Mouse (Mus musculus) hindbrain, postnatal 0 days (tissue): Measurements from ENCODE around the gene Mecom. TPM values are rescaled to one million over a fixed set of nuclear protein-coding genes. Genes with fewer than 3 reads are reported as not detected.

Experiments
- ATAC-seq: fragments of 200-750 bp; cut with Nextera tagmentation; 2 replicates; pipeline ENCODE4 v1.8.0; 2017; ENCODE audit warnings: mild to moderate bottlenecking, moderate TSS enrichment, moderate library complexity
- DNase-seq: peaks from one replicate; pipeline ENCODE4 v3.0.0-alpha.2; 2015; ENCODE audit warnings: low spot score
- H3K27ac ChIP-seq: fragments of 300-500 bp; sonication (generic); 2 replicates; pipeline ENCODE4 v1.5.1; 2014; ENCODE audit warnings: mild to moderate bottlenecking
- H3K27me3 ChIP-seq: fragments of 300-500 bp; sonication (generic); 2 replicates; pipeline ENCODE4 v1.6.1; 2014; ENCODE audit warnings: low read length, mixed read lengths; ENCODE audit not compliant: insufficient read depth
- H3K36me3 ChIP-seq: fragments of 300-500 bp; sonication (generic); 2 replicates; pipeline ENCODE4 v1.6.1; 2014; ENCODE audit warnings: low read length, mixed read lengths; ENCODE audit not compliant: insufficient read depth
- H3K4me1 ChIP-seq: fragments of 300-500 bp; sonication (generic); 2 replicates; pipeline ENCODE4 v1.6.1; 2014; ENCODE audit warnings: antibody characterized with exemption, low read length, mixed read lengths; ENCODE audit not compliant: insufficient read depth
- H3K4me2 ChIP-seq: fragments of 300-500 bp; sonication (generic); 2 replicates; pipeline ENCODE4 v1.6.1; 2014; ENCODE audit warnings: low read depth, mild to moderate bottlenecking, low read length, moderate library complexity, mixed read lengths
- H3K4me3 ChIP-seq: fragments of 300-500 bp; sonication (generic); 2 replicates; pipeline ENCODE4 v1.5.1; 2014; ENCODE audit warnings: low read length
- H3K9ac ChIP-seq: fragments of 300-500 bp; sonication (generic); replicated peaks from 2 replicates; pipeline ENCODE4 v1.6.1; 2014; ENCODE audit warnings: mild to moderate bottlenecking, low read length, moderate library complexity, mixed read lengths
- H3K9me3 ChIP-seq: fragments of 300-500 bp; sonication (generic); 2 replicates; pipeline ENCODE4 v1.6.1; 2016; ENCODE audit warnings: low read length, mixed read lengths
- CTCF ChIP-seq: IDR thresholded peaks from 2 replicates; pipeline ENCODE4 v1.5.1; 2016; ENCODE audit warnings: antibody characterized with exemption, control low read depth, low read depth
- WGBS: fragments of 180-500 bp; shearing (Covaris S2); extraction: QIAGEN DNeasy Blood & Tissue Kit; methylation state at CpG from one replicate; pipeline ENCODE4 v1.1.7; 2014; 5-methylcytosine and 5-hydroxymethylcytosine counted together
- polyA plus RNA-seq: library from polyadenylated mRNA; unstranded; fragments of >200 nt; fragmentation: Nextera tagmentation; extraction: Ambion mirVana; gene quantifications from 2 replicates; pipeline ENCODE4 v1.2.1, GENCODE M21; 2015
- total RNA-seq: library from RNA; depleted of rRNA; stranded (reverse); fragments of >200 nt; gene quantifications from 2 replicates; pipeline ENCODE4 v1.2.3, GENCODE M21; 2014

The Mecom gene
- total and polyA plus RNA-seq, 2 experiments from 2014 or later = 4.5 to 8.3 TPM

DNA sequence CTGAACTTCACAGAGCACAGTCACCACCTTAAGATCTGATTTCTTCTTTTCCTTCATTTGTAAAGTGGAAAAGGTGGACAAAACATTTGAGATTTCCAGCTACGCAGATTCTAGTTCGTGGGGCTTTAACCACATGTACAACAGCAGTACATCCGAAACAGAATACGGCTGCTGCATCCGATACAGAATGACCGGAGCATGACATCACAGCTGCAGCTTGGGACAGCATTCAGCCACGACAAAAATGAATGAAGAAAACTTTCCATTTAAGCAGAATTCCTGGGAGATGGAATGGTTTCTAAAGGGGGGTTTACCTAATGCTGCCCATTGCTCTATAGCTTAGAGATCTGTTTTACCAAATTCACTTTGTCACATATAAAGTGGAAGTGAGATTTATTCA, 583.9 kb downstream of the Mecom start:
- no peak overlapping the region for H3K9ac ChIP-seq
- no peak for TF ChIP-seq CTCF
- no peak overlapping the region for H3K27ac ChIP-seq
- DNase-seq (no peak), ATAC-seq (no peak)
- H3K4me2 ChIP-seq = no peak overlapping the region
- no peaks in the 10 kb centered on the region for H3K27me3 ChIP-seq
- no peaks in the 10 kb centered on the region for H3K4me1 ChIP-seq
- no peaks in the 10 kb centered on the region for H3K36me3 ChIP-seq
- no peaks in the 10 kb centered on the region for H3K9me3 ChIP-seq
- WGBS = 82% methylated on average over 7 of the region's 7 CpGs
- no peak overlapping the region for H3K4me3 ChIP-seq

DNA sequence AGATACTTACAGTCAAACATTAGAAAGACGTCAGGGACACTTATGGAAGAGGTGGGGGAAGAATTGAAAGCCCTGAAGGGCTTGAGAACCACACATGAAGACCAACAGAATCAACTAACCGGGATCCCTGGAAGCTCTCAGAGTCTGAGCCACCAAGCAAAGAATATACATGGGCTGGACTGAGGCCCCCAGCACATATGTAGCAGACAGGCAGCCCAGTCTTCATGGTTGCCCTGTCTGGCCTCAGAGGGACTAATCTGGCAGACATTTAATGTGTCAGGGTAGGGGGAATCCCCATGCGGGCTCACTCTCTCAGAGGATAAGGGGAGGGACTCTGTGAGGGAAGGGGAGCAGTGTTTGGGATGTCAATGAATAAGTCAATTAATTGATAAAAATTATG, 584.4 kb downstream of the Mecom start:
- Histone ChIP-seq H3K4me1 (no peaks in the 10 kb centered on the region), H3K9ac (no peak overlapping the region), H3K9me3 (no peaks in the 10 kb centered on the region), H3K27me3 (no peaks in the 10 kb centered on the region), H3K4me3 (no peak overlapping the region), H3K36me3 (no peaks in the 10 kb centered on the region), H3K4me2 (no peak overlapping the region), H3K27ac (no peak overlapping the region)
- TF ChIP-seq CTCF = no peak
- WGBS = 87% methylated on average over 3 of the region's 3 CpGs
- DNase-seq (no peak), ATAC-seq (no peak)

DNA sequence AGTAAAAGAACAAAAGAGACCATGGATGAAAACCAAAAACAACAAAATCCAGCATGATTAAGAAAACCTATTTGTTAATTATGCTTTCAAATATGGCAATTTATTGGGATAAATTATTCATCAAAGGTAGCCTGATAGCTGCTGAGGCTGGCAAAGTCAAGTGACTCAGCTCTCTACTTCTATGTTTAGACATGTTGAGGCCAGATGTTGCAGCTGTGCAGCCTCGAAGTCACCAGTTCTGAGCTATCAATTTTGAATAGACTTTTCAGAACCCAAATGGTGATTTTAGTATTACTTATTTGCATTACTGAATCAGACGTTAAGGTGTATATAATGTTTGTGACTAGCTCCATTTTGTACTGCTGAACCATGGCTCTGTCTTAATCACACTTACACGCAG, 588.8 kb downstream of the Mecom start:
- Histone ChIP-seq H3K9me3 (no peaks in the 10 kb centered on the region), H3K4me3 (no peak overlapping the region), H3K27me3 (no peaks in the 10 kb centered on the region), H3K27ac (no peak overlapping the region), H3K4me1 (no peaks in the 10 kb centered on the region), H3K4me2 (no peak overlapping the region), H3K9ac (no peak overlapping the region), H3K36me3 (no peaks in the 10 kb centered on the region)
- 79% methylated on average over 3 of the region's 3 CpGs for WGBS
- DNase-seq (no peak), ATAC-seq (no peak)
- TF ChIP-seq CTCF = no peak

DNA sequence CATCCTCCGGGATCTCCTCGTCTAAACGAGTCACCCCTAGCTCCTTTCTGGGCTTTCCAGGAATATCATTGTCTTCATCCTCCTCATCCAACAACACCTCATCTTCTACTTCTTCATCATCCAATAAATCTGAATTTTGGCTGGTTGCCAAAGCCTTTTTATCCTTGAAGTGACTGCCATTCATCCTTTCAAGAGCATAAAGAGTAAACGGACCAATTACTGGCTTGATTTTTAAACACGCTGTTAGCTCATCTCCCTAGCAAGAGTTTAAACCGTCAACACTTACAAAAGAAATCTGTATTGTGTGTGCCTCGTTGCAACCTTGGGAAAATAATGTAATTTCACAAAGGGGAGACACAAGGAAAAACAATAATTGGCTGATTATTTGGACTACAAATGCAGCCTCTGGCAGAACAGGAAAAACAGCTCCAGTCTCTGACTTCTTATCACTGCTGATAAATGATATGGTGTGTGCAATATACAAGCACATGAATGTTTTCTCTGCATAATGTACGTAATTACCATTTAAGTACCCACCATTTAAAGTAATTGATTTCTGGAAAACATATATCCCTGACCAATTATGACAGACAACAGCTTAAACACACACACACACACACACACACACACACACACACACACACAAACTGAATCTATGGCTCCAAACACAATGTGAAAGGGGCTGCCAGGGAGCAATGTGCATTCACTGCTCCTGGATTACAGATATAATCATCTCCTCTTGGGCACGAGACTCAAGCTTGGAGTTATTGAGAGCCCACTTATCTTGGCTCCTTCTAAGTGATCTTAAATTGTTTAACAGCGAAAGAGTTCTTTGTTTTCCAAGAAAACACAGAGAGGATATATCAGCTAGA, 590.2 kb downstream of the Mecom start:
- Histone ChIP-seq H3K4me2 (0 out of 2 replicates have a peak overlapping the region, but pooled peaks have one; percentile 13), H3K27me3 (no peaks in the 10 kb centered on the region), H3K4me1 (no peaks in the 10 kb centered on the region), H3K9me3 (no peaks in the 10 kb centered on the region), H3K27ac (no peak overlapping the region), H3K9ac (no peak overlapping the region), H3K4me3 (no peak overlapping the region), H3K36me3 (no peaks in the 10 kb centered on the region)
- 40% methylated on average over 10 of the region's 10 CpGs for WGBS
- no peak for TF ChIP-seq CTCF
- DNase-seq (no peak), ATAC-seq (no peak)

DNA sequence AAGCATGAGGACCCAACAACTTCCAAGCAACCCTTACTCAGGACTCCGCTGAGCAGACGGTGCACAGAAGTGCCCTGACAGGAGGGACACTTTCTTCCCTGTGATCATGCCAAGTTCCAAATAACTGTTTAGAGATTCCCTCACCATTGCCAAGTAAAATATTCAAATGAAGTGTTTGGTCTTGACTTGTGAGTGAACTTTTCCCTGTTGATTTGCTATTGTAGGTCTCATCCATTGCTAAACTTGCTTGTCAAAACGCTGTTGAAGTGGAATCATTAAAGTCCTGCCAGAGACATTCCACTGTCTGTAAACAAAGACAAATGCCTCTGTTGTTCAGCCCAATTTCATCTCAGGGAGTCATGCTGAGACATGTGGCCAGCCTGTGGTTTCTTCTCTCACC, 594.5 kb downstream of the Mecom start:
- Histone ChIP-seq H3K4me2 (no peak overlapping the region), H3K27ac (no peak overlapping the region), H3K36me3 (no peaks in the 10 kb centered on the region), H3K9ac (no peak overlapping the region), H3K4me3 (no peak overlapping the region), H3K9me3 (no peaks in the 10 kb centered on the region), H3K27me3 (no peaks in the 10 kb centered on the region), H3K4me1 (no peaks in the 10 kb centered on the region)
- 41% methylated on average over 3 of the region's 3 CpGs for WGBS
- ATAC-seq = peak; percentile 66
- TF ChIP-seq CTCF = no peak
- DNase-seq = peak; percentile 21

DNA sequence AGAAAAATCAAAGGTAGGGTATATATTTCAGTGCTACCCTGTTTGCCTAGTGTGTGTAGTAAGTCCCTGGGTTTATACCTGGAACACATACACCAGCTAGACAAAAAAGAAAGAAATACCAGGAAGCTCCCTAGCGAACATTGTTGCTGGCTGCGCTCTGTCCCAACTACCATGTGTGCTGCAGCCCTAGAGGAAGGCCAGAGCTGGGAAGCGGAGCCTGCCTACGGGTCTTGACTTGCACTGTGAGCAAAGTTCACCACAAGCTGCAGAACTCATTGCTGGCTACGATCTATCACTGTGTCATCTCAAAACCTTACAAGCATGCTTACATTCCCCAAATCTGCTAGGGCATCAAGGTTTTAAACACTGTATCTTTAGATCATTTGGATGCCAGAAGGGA, 597.0 kb downstream of the Mecom start:
- Histone ChIP-seq H3K27me3 (no peaks in the 10 kb centered on the region), H3K9me3 (no peaks in the 10 kb centered on the region), H3K9ac (no peak overlapping the region), H3K27ac (no peak overlapping the region), H3K4me1 (no peaks in the 10 kb centered on the region), H3K36me3 (no peaks in the 10 kb centered on the region), H3K4me2 (no peak overlapping the region), H3K4me3 (no peak overlapping the region)
- DNase-seq = no peak
- no peak for ATAC-seq
- WGBS = 85% methylated on average over 5 of the region's 5 CpGs
- no peak for TF ChIP-seq CTCF
